Mouse (Mus musculus) neural tube, embryonic 10.5 days (tissue): ENCODE results near the gene Nudt15.
"Not testable (repeated sequence)": the region's sequence is repeated elsewhere in the genome, so short reads cannot be mapped to it uniquely, and the experiment has no call there.

Source experiments
- DNase-seq: peaks from one replicate; pipeline ENCODE4 v3.0.0-alpha.2; 2017; ENCODE audit warnings: low spot score; ENCODE audit errors: extremely low spot score

Nudt15 gene

DNA sequence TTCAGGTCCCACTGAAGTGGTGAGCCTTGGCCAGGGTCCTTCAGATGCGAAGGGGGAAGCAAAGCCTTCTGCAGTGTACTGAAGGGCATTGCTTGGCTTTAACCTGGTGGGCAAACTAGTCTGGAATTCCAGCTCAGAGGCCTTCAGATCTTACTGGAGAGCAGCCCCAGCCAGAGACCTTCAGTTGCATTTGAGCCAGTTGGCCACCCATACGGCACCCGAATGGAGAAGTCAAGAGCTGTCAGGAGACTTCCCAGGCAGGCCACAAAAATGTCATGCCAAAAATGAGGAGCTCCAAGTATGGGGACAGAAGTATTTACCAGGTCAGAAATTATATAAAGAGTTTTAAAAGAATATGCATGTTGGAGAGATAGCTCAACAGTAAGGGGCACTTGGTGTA is at the start of gene Nudt15:
Gene Nudt15 (minus strand): TSS at position 192 of the 400 bp plus-strand sequence.
- DNase-seq, result no peak

DNA sequence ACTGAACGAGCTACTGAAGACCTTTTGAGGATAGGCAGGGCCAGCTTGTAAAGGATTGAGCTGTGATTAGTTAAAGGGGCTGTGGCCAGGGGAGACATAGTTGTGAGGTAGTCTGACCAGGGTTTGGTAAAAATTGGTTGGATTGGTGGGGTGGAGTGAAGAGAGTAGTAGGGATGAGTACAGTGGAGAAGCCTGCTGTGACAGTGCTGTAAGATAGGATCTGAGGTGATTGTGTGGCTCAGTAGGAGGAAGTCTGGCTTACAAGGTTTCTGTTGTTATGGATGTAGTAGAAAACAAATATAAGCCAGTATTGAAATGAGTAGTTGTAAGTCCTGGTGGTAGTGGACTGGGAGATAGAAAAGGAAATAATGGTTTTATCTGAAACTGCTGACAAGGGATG is 44.1 kb upstream of the Nudt15 start:
- DNase-seq, result no peak

DNA sequence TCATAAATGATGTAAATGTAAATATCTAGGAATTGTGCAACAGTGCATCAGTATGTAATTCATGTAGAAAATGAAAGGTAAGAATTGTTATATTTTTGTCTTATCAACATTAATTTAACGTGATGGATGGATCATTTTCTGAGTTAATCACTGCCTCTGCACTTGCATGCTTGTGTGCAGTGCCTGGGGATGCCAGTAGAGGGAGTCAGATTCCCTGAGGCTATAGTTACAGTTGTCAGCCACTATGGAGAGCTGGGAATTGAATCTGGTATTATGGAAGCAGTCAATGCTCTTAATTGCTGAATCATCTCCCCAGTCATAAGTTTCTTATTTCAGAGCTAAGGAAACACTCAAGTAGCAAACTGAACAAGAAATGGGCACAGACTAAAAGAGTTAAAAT is 40.0 kb upstream of the Nudt15 start:
- no peak for DNase-seq

DNA sequence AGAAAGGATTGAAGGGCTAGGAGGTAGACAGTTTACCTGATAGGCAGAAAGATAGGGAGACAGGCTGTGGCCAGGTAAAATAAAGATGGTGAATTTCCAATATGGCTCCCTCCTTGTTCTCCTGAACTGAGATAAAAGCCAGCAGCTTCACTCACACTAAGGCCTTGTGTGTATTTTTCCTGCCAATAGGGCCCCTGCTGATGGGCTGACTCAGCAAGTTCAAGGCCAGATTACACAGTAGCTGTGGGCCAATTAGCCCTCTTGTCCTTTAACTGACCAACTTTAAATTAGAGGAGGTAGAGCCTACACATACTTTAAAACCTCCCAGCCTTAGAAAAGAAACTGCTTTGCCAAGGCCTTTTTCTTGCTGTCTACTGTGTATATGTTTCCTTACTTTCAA is 28.3 kb upstream of the Nudt15 start:
- no peak for DNase-seq

DNA sequence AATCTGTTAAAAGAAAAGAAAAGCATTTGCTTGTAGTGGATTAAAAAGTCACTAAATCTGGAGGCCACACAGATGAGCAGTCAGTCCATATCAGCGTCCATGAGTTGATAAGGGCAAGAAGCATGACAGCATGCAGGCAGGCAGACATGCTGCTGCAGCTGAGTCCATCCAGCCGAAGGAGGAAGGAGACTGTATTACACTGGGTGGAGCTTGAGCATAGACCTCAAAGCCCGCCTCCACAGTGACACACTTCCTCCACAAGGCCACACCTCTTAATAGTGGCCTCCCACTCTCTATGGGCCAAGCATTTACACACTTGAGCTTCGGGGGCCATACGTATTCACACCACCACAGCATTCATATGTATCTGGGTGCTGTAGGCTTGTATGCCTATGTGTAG is 26.0 kb upstream of the Nudt15 start:
- no peak for DNase-seq

DNA sequence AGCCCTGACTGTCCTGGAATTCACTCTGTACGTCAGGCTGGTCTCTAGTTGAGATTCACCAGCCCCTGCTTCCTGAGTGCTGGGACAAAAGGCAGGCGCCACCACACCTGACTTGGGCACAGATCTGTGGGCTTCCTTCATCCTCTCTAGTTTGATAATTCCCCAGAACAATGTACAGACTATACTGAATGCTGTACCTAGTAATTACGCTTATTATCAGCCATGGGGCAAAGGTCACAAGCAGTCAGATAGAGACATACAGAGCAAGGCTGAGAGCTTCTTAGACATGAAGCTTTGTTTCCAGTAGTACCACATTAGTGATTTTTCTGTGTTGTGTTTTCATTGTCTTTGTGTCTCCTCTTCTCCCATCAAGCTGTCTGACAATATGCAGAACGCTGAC is 23.1 kb upstream of the Nudt15 start:
- DNase-seq, result no peak

DNA sequence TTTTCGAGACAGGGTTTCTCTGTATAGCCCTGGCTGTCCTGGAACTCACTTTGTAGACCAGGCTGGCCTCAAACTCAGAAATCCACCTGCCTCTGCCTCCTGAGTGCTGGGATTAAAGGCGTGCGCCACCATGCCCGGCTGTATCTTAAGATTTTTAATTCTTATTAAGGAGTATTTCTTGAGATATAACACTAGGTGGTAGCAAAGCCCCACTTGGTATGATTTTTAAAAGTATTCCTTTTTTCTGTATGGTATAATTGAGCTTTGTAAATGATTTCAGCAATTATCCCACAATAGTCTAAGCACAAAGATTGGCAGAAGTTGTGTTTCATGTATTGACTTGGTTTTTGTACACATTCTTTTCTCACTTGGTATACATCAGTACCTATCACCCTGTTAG is 21.8 kb upstream of the Nudt15 start:
- DNase-seq, result not testable (repeated sequence)

DNA sequence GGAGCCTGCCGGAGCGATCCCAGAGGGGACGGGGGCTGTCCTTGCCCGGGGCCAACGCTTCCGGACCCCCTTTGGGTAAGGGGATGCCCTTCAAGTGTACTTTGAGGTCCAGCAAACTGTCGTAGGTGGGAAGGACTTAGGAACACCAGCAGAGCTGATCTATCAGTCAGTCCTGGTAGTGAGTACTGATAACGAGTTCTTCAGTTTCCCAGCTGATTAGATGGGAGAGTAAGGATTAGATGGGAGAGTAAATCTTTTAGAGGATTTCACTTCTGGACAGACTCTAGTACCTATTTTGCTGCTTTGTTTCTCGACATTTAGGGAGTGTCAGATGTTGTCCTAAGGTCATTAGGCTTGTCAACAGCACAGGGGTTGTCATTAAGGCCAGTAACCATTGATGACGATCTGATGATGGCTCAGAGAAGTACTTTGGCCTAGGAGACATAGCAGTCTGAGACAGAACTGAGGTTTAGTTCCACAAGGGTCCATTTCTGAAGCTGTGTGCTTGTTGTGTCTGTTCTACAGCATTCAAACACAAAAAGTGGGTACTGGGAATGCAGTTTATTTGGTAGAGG is 5.2 kb upstream of the Nudt15 start:
- no peak for DNase-seq

DNA sequence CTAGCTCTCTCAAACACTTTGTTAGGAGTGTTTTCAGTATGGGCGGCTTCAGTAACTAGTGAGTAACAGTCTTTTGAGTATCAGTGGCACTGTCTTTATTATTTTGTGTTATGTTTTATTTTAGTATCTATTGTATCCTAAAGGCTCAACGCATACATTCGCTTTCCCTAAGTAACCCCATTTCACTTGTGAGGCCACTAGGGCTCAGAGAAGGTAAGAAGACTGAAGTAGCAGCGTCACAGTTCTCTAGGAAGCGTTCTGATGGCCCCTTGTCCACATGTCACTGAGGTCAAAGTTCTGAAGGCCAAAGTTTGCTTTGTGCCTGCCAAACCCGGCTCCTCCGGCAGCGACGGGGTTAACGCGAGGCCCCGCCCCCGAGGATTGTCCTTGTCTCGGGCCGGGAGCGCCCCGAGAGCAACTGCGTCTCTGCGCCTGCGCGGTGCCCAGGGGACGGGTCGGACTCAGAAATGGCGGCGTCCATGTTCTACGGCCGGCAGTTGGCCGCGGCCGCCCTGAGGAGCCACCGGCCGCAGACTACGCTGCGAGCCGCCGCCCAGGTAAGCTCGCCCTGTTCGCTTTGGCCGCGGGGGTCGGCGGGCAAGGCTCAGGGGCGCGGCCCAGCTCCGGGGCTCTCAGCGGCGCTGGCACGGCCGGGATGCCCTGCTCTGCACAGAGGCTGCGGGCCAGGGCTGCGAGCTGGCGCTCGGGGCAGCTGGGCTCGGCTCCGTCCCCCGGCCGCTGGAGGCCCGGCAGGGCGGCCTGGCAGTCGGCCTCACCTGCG is 4.5 kb upstream of the Nudt15 start:
- peak; percentile 97 for DNase-seq

DNA sequence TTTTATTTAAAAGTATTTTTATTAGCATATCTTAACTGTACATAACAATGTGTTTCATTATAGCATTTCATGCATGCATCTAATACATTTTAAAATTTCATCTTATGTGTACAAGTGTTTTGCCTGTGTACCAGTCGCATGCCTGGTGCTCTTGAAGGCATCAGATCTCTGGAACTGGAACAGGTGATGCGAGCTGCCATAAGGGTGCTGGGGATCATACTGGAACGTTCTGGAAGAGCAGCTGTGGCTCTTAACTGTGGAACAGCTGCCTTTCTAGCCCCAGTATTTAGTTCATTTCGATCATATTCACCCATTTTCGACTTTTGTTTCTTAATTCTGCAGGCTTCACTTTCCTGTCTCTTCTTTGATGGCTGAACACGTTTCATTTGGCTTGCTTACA is 3.1 kb upstream of the Nudt15 start:
- DNase-seq, result no peak

DNA sequence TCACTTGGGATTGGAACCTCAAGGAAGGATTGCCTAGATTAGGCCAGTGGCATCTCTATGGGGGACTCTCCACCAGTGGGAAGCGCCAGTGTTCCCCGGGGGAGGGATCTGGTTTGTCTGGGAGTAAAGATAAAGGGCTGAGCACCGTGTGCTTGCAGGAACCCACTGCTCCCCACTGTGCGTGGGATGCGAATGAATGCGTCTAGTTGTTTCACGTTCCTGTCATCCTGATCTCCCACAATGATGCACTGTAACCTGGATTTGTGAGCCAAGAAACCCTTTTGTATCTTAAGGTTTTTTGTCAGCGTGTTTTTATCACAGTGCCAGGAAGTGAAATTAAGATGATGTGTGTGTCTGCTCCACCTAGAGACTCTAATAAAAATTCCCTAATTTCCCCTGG is 2.7 kb upstream of the Nudt15 start:
- no peak for DNase-seq

DNA sequence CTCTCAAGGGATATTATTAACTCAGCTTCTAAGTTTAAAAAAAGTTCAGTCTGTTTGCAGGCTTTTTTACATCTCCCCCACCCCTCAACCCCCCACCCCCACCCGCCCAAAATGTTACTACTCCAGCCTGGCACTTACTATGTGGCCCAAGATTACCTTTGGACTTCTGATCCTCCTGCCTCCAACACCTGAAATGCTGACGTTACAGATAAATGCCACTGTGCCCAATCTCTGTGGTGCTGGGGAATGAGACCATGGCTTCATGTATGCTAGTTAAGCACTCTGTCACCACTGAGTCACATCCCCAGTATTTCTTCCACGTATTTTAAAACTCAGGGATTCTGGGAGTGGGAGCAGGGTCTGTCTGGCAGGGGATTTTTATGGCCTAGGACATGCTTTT is 2.2 kb upstream of the Nudt15 start:
- DNase-seq, result no peak

DNA sequence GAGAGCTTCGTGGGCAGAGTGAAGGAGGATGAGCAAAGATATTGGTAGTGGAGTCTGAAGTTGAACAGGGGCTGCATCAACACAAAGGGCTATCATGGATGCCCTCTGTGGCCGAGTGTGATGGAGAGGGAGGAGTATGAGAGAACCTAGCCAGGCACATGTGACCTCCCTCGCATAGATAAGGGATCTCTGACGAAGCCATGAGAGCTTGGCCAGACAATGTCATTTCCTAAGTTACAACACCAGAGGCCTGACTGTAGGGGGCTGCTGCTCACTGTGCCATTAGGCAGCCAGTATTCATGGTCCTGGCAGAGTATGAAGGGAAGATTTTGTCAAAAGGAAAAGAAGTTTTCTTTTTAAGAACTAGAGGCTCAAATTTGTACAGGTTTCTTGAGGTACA is 1.0 kb downstream of the Nudt15 start:
- DNase-seq, result no peak

DNA sequence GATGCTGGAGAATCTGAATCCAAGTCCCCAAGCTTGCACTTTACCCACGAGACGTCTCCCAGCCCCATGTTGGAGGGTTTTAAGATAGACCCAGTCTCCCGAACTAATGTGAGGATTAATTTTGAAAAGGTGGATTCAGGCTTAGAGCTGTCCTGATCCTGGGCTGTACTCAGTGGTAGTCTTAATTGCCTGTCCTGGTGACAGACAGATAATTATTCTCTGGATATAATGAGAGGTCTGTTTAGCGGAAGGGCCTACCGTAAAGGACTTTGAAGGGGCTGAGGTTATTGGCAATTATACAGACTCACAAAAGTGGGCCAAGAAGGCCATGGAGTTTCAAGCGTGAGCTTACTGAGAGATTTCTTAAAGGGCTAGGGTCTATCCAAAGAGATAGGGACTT is 4.3 kb downstream of the Nudt15 start:
- DNase-seq, result no peak

DNA sequence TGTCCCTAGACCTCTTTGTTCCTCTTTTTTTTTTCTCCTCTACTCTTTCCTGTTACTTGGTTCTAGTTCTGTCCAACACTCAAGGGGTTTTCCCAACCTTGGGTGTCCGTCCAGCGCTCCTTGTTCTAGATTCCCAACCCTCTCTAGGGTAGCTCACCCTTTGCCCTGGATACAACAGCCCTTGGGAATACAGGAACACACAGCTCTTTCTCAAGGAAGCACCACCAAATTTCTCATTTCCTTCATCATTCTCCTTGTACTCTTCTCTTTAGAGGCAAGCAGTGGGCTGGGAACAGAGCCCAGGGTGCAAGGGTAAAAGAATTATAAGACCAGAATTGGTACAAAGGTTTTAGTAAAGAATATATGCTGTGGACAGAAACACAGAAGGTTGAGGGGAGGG is 12.4 kb downstream of the Nudt15 start:
- DNase-seq, result no peak

DNA sequence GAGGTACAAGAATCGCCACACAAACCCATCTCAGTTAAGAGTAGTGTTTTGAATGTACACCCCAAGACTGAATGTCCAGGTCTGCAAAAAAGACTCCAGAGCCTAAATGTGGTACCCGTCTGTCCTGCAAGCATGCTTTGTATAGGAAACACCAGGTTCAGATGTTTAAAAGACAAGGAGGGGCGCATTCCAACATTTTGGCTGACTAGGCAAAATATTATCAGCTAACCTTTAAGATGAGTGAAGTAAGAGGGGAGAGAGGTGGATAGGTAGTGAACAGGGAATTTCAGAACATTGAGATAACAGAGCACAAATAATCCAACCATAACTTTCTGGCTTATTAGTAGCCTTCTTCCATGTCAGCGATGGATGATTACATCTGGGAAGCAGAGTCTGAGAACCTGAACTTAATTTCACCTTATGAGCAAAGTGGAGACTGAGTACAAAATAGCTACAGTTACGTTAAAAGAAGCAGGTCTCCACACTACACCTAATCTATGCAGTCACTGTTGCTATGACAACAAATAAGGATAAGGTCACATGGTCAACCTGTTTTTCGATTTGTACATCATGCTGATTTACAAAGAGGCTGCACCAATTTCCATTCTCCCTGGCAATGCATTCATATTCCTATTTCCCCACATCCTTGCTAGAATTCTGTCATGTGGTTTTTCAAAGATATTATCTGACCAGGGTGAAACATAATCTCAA is 14.1 kb downstream of the Nudt15 start:
- DNase-seq, result no peak

DNA sequence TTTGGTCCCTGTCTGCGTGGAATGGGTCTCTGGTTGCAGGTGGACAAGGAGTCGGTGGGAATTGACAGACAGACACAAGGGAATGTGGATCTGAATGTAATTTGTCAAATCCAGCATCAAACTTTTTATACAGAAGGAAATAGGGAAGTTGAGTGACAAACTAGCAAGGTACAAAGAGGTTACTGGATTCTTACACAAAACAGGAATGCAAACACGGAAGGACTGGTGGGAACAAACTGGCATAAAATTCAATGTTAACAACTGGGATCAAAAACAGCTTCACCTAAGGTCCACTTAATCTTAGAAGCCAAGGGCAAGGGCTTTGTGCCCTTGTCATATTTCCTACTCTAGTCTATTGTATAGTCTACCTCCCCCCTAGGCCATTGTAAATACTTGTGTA is 19.4 kb downstream of the Nudt15 start:
- DNase-seq, result not testable (repeated sequence)

DNA sequence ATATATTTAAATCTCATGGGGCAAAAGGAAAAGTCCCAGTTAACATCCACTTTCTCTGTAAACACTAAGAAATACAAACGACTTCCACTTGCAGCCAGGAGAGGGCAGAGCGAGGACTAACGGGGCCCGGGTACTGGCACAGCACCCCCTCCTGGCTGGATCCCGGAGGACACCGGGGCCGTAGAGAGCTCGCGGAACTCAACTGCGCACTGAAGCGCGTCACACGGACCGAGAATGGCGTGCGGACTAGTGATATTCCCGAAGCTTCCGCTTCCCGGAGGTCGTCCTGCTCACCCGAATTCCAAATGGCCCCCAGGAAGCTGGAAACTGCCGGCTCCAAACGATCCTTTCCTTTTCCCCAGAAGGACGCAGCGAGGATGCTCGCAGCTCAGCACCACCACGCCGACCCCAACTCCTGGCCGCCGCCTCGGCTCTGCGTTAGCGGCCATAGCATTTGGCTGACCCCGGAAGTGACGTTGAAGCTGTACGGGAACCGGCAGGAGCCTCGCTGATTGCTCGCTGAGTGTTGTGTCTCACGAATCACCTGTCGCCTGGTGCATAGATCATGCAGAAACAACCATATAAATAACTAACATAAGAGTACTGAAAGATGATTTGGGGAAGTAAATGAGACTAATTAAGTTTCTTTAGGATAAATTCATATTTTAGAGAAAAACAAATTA is 23.1 kb downstream of the Nudt15 start, which contains the start of gene Sucla2:
Gene Sucla2 (plus strand): TSS at position 554 of the 683 bp plus-strand sequence.
- DNase-seq, result peak; percentile 95

DNA sequence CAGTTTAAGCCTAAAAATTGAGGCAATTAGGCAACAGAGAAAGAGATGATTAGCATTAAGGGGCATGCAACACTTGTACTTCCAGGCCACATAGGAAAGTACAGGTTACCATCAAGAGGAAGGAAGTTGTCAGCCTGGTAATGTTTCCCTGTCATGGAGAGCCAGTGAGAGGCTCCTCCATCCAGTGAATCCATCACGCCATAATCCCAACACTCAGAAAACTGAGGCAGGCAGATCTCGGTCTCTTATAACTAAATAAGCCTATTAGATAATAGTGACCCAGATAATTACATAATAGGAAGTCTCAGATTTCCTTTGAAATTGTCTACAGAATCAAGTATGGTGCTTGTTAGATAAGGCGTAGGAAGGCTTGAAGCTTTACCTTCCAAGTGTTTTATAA is 23.9 kb downstream of the Nudt15 start:
- no peak for DNase-seq

DNA sequence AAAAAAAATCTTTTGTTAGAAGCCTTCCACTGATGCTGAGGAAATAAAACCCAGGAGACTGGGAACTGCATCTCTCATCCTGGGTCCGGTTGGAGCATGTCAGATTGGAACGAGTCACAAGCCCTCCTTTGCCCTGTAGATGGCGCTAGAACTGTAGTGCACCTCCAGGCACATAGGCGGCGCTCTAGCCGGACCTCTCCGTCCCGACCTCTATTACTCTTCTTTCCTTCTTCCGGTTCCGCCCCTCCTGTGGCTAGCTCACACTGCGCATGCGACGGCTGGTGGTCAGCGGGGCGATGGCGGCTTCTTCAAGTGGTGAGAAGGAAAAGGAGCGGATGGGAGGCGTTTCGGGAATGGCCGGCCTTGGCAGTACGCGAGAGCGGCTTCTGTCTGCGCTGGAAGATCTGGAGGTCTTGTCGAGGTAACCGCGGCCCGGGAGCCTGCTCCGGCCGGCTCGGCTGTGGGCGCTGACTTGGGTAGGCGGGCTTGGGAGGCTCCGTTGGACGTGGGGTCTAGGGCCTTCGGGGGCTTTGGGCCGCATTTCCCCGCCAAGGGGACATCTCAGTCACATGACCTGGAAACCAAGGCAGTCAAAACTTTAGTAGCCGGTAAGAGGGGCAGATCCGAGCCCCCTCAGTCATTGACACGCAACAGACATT is 38.1 kb downstream of the Nudt15 start, which contains the start of gene Med4:
Gene Med4 (plus strand): TSS at position 261 of the 659 bp plus-strand sequence.
- peak; percentile 98 for DNase-seq

DNA sequence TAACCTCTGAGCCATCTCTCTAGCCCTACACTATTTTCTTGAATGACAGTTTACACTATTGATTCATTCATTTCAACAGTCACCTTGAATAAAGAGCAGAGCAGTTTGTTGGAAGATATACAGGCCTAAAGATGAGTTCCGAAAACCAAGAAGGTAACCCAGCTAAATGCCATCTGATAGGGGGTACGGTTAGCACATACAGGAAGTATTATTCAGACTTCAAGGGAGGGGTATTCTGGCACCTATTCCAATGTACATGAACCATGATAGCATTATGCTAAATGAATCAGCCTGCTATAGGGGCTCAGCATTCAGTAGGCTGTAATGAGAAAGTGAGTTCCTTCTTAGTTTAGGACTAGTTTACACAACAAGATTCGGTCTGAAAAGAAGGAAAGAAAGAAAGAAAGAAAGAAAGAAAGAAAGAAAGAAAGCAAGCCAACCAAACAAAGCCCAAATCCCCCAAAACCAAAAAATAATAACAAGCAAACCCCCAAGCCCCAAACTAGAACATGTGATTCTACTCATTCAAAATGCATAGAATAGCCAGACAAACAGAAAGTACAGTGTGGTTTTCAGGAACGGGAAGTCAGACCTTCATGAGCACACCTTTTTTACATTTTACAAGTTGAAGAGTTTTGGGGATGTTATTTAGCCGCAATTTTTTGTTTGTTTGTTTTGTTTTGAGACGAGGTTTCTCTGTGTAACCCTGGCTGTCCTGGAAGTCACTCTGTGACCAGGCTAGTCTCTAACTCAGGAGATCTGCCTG is 39.2 kb downstream of the Nudt15 start:
- no peak for DNase-seq
